Mouse (Mus musculus) hindbrain, embryonic 13.5 days (tissue): ENCODE measurements at regions not wholly inside any gene's neighbourhood (a gene's known extent, or its start where the extent isn't known, plus 50 kb on each side); places are given as distances from the start of the nearest gene placed in this dataset.
"Not testable (repeated sequence)": the region's sequence is repeated elsewhere in the genome, so short reads cannot be mapped to it uniquely, and the experiment has no call there.

ENCODE experiments used
- ATAC-seq: fragments of 200-750 bp; cut with Nextera tagmentation; 2 replicates; pipeline ENCODE4 v1.8.0; 2017; ENCODE audit warnings: moderate TSS enrichment; ENCODE audit not compliant: low FRiP score
- H3K27ac ChIP-seq: fragments of 300-500 bp; sonication (generic); 2 replicates; pipeline ENCODE4 v1.5.1; 2015; ENCODE audit warnings: inconsistent platforms, mild to moderate bottlenecking, moderate library complexity
- H3K27me3 ChIP-seq: fragments of 300-500 bp; sonication (generic); 2 replicates; pipeline ENCODE4 v1.6.1; 2015; ENCODE audit warnings: mild to moderate bottlenecking, inconsistent platforms
- H3K36me3 ChIP-seq: fragments of 300-500 bp; sonication (generic); 2 replicates; pipeline ENCODE4 v1.6.1; 2015; ENCODE audit warnings: mild to moderate bottlenecking, inconsistent platforms
- H3K4me1 ChIP-seq: fragments of 300-500 bp; sonication (generic); replicated peaks from 2 replicates; pipeline ENCODE4 v1.6.1; 2015; ENCODE audit warnings: inconsistent platforms
- H3K4me2 ChIP-seq: fragments of 300-500 bp; sonication (generic); 2 replicates; pipeline ENCODE4 v1.6.1; 2015; ENCODE audit warnings: inconsistent platforms, mild to moderate bottlenecking, moderate library complexity
- H3K4me3 ChIP-seq: fragments of 300-500 bp; sonication (generic); 2 replicates; pipeline ENCODE4 v1.5.1; 2015; ENCODE audit warnings: mild to moderate bottlenecking, inconsistent platforms
- H3K9ac ChIP-seq: fragments of 300-500 bp; sonication (generic); 2 replicates; pipeline ENCODE4 v1.6.1; 2015; ENCODE audit warnings: mild to moderate bottlenecking, inconsistent platforms
- H3K9me3 ChIP-seq: fragments of 300-500 bp; sonication (generic); 2 replicates; pipeline ENCODE4 v1.6.1; 2016; ENCODE audit warnings: inconsistent platforms
- WGBS: fragments of 180-500 bp; shearing (Covaris S2); methylation state at CpG from one replicate; pipeline ENCODE4 v1.1.7; 2015; 5-methylcytosine and 5-hydroxymethylcytosine counted together

GRCm38 (mm10) chr2:53276435-53276834 lies 84.9 kb downstream of the Arl6ip6 start:
- Histone ChIP-seq H3K4me1 (no peaks in the 10 kb centered on the region), H3K36me3 (no peaks in the 10 kb centered on the region), H3K9ac (no peak overlapping the region), H3K27ac (no peak overlapping the region), H3K27me3 (no peaks in the 10 kb centered on the region), H3K4me3 (no peak overlapping the region), H3K9me3 (no peaks in the 10 kb centered on the region), H3K4me2 (no peak overlapping the region)
- ATAC-seq = no peak
- WGBS = 27% methylated on average over 1 of the region's 1 CpGs

- H3K9me3 ChIP-seq = no peaks in the 10 kb centered on the region
- WGBS = 87% methylated on average over 2 of the region's 2 CpGs
- H3K4me1 ChIP-seq = no peaks in the 10 kb centered on the region
- H3K27me3 ChIP-seq = no peaks in the 10 kb centered on the region
- H3K4me2 ChIP-seq = no peak overlapping the region
- ATAC-seq = no peak
- H3K27ac ChIP-seq = no peak overlapping the region
- no peaks in the 10 kb centered on the region for H3K36me3 ChIP-seq
- H3K4me3 ChIP-seq = no peak overlapping the region
- no peak overlapping the region for H3K9ac ChIP-seq
These were observed 110.3 kb downstream of the Arl6ip6 start for GRCm38 (mm10) chr2:53301712-53302423.

- Histone ChIP-seq H3K9me3 (no peaks in the 10 kb centered on the region), H3K4me3 (no peak overlapping the region), H3K4me1 (no peaks in the 10 kb centered on the region), H3K36me3 (no peaks in the 10 kb centered on the region), H3K9ac (no peak overlapping the region), H3K27me3 (no peaks in the 10 kb centered on the region), H3K4me2 (no peak overlapping the region), H3K27ac (no peak overlapping the region)
- WGBS = 38% methylated on average over 6 of the region's 6 CpGs
- ATAC-seq = 0 out of 2 replicates have a peak, but pooled peaks have one; percentile 59
These were observed 139.2 kb downstream of the Arl6ip6 start for GRCm38 (mm10) chr2:53330680-53331079.

- Histone ChIP-seq H3K36me3 (no peaks in the 10 kb centered on the region), H3K27me3 (no peaks in the 10 kb centered on the region), H3K9ac (no peak overlapping the region), H3K9me3 (no peaks in the 10 kb centered on the region), H3K27ac (no peak overlapping the region), H3K4me1 (no peaks in the 10 kb centered on the region), H3K4me2 (no peak overlapping the region), H3K4me3 (no peak overlapping the region)
- WGBS = 70% methylated on average over 2 of the region's 2 CpGs
- no peak for ATAC-seq
These were observed 167.5 kb downstream of the Arl6ip6 start for GRCm38 (mm10) chr2:53359026-53359425.

GRCm38 (mm10) chr2:53382348-53382747 lies 190.8 kb downstream of the Arl6ip6 start:
- 0 out of 2 replicates have a peak, but pooled peaks have one; percentile 32 for ATAC-seq
- 0% methylated on average over 1 of the region's 1 CpGs for WGBS
- Histone ChIP-seq H3K27me3 (peaks cover 3% of the 10 kb centered on the region; the same call in 1 of the 2 replicates), H3K9me3 (no peaks in the 10 kb centered on the region), H3K4me3 (no peak overlapping the region), H3K36me3 (no peaks in the 10 kb centered on the region), H3K27ac (no peak overlapping the region), H3K4me1 (peaks cover 14% of the 10 kb centered on the region; the same call in 1 of the 2 replicates), H3K4me2 (no peak overlapping the region), H3K9ac (no peak overlapping the region)

- WGBS = 23% methylated on average over 8 of the region's 8 CpGs
- peak overlapping the region; percentile 8; the same call in 1 of the 2 replicates for H3K4me2 ChIP-seq
- ATAC-seq = peak; percentile 70
These were observed 193.1 kb downstream of the Arl6ip6 start for GRCm38 (mm10) chr2:53384545-53385176.

GRCm38 (mm10) chr2:53388652-53389051 lies 197.1 kb downstream of the Arl6ip6 start:
- Histone ChIP-seq H3K9me3 (no peaks in the 10 kb centered on the region), H3K27me3 (peaks cover 6% of the 10 kb centered on the region; the same call in 1 of the 2 replicates), H3K4me2 (no peak overlapping the region), H3K4me1 (0 out of 2 replicates have a peak, but pooled peaks cover 7% of the 10 kb centered on the region), H3K27ac (no peak overlapping the region), H3K36me3 (no peaks in the 10 kb centered on the region), H3K4me3 (no peak overlapping the region), H3K9ac (no peak overlapping the region)
- 0 out of 2 replicates have a peak, but pooled peaks have one; percentile 29 for ATAC-seq
- 93% methylated on average over 3 of the region's 3 CpGs for WGBS

More at GRCm38 (mm10) chr2:53384545-53385176, 193.1 kb downstream of the Arl6ip6 start:
- Histone ChIP-seq H3K27me3 (peaks cover 9% of the 10 kb centered on the region), H3K27ac (0 out of 2 replicates have a peak overlapping the region, but pooled peaks have one; percentile 4), H3K36me3 (no peaks in the 10 kb centered on the region), H3K4me1 (peaks cover 14% of the 10 kb centered on the region; the same call in 1 of the 2 replicates), H3K4me3 (no peak overlapping the region), H3K9me3 (no peaks in the 10 kb centered on the region), H3K9ac (no peak overlapping the region)

- no peaks in the 10 kb centered on the region for H3K4me1 ChIP-seq
- H3K4me2 ChIP-seq = no peak overlapping the region
- H3K36me3 ChIP-seq = no peaks in the 10 kb centered on the region
- ATAC-seq = no peak
- no peaks in the 10 kb centered on the region for H3K9me3 ChIP-seq
- no peak overlapping the region for H3K4me3 ChIP-seq
- no peak overlapping the region for H3K9ac ChIP-seq
- H3K27me3 ChIP-seq = no peaks in the 10 kb centered on the region
- 95% methylated on average over 2 of the region's 2 CpGs for WGBS
- no peak overlapping the region for H3K27ac ChIP-seq
These were observed 222.9 kb downstream of the Arl6ip6 start for GRCm38 (mm10) chr2:53414471-53414870.

GRCm38 (mm10) chr2:53437046-53437815 lies 245.7 kb downstream of the Arl6ip6 start:
- H3K36me3 ChIP-seq = no peaks in the 10 kb centered on the region
- 48% methylated on average over 5 of the region's 5 CpGs for WGBS
- peak overlapping the region; percentile 61 for H3K27ac ChIP-seq
- no peak overlapping the region for H3K4me3 ChIP-seq
- H3K9ac ChIP-seq = no peak overlapping the region
- peak; percentile 93 for ATAC-seq
- H3K4me1 ChIP-seq = peaks cover 13% of the 10 kb centered on the region
- no peak overlapping the region for H3K4me2 ChIP-seq
- no peaks in the 10 kb centered on the region for H3K9me3 ChIP-seq
- no peaks in the 10 kb centered on the region for H3K27me3 ChIP-seq

- H3K36me3 ChIP-seq, H3K9ac ChIP-seq, H3K4me2 ChIP-seq, H3K27me3 ChIP-seq, H3K27ac ChIP-seq, H3K9me3 ChIP-seq, ATAC-seq, H3K4me3 ChIP-seq: not testable (repeated sequence)
- 64% methylated on average over 3 of the region's 3 CpGs for WGBS
- peaks cover 13% of the 10 kb centered on the region for H3K4me1 ChIP-seq
These were observed 248.8 kb downstream of the Arl6ip6 start for GRCm38 (mm10) chr2:53440301-53440700.

GRCm38 (mm10) chr2:53460265-53460664 lies 268.7 kb downstream of the Arl6ip6 start:
- 79% methylated on average over 3 of the region's 3 CpGs for WGBS
- no peaks in the 10 kb centered on the region for H3K27me3 ChIP-seq
- no peak overlapping the region for H3K27ac ChIP-seq
- H3K4me3 ChIP-seq = no peak overlapping the region
- no peak for ATAC-seq
- H3K9me3 ChIP-seq = no peaks in the 10 kb centered on the region
- no peak overlapping the region for H3K9ac ChIP-seq
- H3K4me2 ChIP-seq = no peak overlapping the region
- H3K4me1 ChIP-seq = no peaks in the 10 kb centered on the region
- H3K36me3 ChIP-seq = no peaks in the 10 kb centered on the region

GRCm38 (mm10) chr2:53474455-53474854 lies 282.9 kb downstream of the Arl6ip6 start:
- ATAC-seq = no peak
- no peak overlapping the region for H3K4me2 ChIP-seq
- H3K4me3 ChIP-seq = no peak overlapping the region
- no peaks in the 10 kb centered on the region for H3K27me3 ChIP-seq
- H3K9me3 ChIP-seq = no peaks in the 10 kb centered on the region
- H3K27ac ChIP-seq = no peak overlapping the region
- H3K36me3 ChIP-seq = no peaks in the 10 kb centered on the region
- no peaks in the 10 kb centered on the region for H3K4me1 ChIP-seq
- WGBS = 76% methylated on average over 4 of the region's 4 CpGs
- no peak overlapping the region for H3K9ac ChIP-seq
